Mouse (Mus musculus) lung, postnatal 0 days (tissue): Measurements from ENCODE around the gene Krtap28-13.

Experiments
- CTCF ChIP-seq: IDR thresholded peaks from 2 replicates; pipeline ENCODE4 v1.5.1; 2016; ENCODE audit warnings: antibody characterized with exemption, mild to moderate bottlenecking
- EP300 ChIP-seq: IDR thresholded peaks from 2 replicates; pipeline ENCODE4 v1.6.1; 2016; ENCODE audit warnings: antibody characterized with exemption, mild to moderate bottlenecking, control low read depth

- TF ChIP-seq CTCF, result peak; percentile 91
- no peak for TF ChIP-seq EP300
These were observed 15.6 kb downstream of the Krtap28-13 start for GRCm38 (mm10) chr1:83076190-83076917.
